Mouse (Mus musculus): ENCODE measurements around the gene Dlgap1.

DNA sequence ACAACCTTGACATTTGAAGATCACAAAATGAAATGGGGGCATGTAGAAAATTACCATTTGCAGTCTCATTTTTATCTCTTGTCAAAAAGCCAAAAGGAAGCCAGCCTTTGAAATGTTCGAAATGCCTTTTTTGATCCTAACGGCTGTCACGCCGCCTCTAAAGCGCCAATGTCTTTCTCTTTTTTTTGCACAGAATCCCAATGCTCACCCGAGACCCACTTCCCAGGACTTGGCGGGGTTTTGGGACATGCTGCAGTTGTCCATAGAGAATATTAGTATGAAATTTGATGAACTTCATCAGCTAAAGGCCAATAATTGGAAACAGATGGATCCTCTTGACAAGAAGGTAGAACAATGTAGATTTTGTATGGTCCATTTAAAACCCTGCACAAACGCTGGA lies 846.1 kb downstream of the Dlgap1 start:
- no peak for TF ChIP-seq FLI1 (IDR thresholded peaks at IDR 0.05; ENCODE audit: low read length)
- TF ChIP-seq GATA1 (IDR thresholded peaks at IDR 0.05; ENCODE audit: borderline replicate concordance, low read length): no peak
